Mouse (Mus musculus) heart, adult 2 months (tissue): ENCODE measurements around the gene Entpd4b. TPM values are rescaled to one million over a fixed set of nuclear protein-coding genes. Genes with fewer than 3 reads are reported as not detected.
"Not testable (repeated sequence)": the region's sequence is repeated elsewhere in the genome, so short reads cannot be mapped to it uniquely, and the experiment has no call there.

Experiments
- DNase-seq, 2 experiments: peaks; one replicate each; pipeline ENCODE4 v3.0.0; 2021
- H3K27ac ChIP-seq: fragments of 200-600 bp; 2 replicates; pipeline ENCODE4 v1.8.1; 2022
- H3K27me3 ChIP-seq: fragments of 200-500 bp; 2 replicates; pipeline ENCODE4 v1.6.1; 2012; ENCODE audit warnings: mild to moderate bottlenecking, low read length, inconsistent platforms, mixed read lengths; ENCODE audit not compliant: control insufficient read depth, insufficient read depth
- H3K36me3 ChIP-seq: fragments of 200-500 bp; 2 replicates; pipeline ENCODE4 v1.6.1; 2012; ENCODE audit warnings: low read length, inconsistent platforms; ENCODE audit not compliant: control insufficient read depth, insufficient read depth
- H3K4me1 ChIP-seq: fragments of 200-500 bp; 2 replicates; pipeline ENCODE4 v1.6.1; 2011; ENCODE audit warnings: low read length; ENCODE audit not compliant: control insufficient read depth, insufficient read depth
- H3K4me3 ChIP-seq: fragments of 200-600 bp; 2 replicates; pipeline ENCODE4 v1.8.1; 2022
- H3K79me2 ChIP-seq: fragments of 200-500 bp; replicated peaks from 2 replicates; pipeline ENCODE4 v1.6.1; 2012; ENCODE audit warnings: mild to moderate bottlenecking, inconsistent platforms, low read length, moderate library complexity, mixed read lengths; ENCODE audit not compliant: control insufficient read depth, insufficient read depth
- H3K9ac ChIP-seq: fragments of 200-500 bp; 2 replicates; pipeline ENCODE4 v1.6.1; 2012; ENCODE audit warnings: low read depth, mild to moderate bottlenecking, control low read depth, inconsistent platforms, low read length, mixed read lengths
- WGBS: fragments of 180-500 bp; shearing (Covaris S2); methylation state at CpG from one replicate; pipeline ENCODE4 v1.1.7; 2018; 5-methylcytosine and 5-hydroxymethylcytosine counted together
- intact Hi-C: fragments of 180-260 bp; cut with DNase I; formaldehyde crosslinking; loops from one replicate; pipeline ENCODE4 v1.15.1; 2025
- long read RNA-seq: library from polyadenylated mRNA; stranded (forward); transcript quantifications from one replicate; pipeline ENCODE4 v2.0.0, GENCODE M21; 2021
- polyA plus RNA-seq: library from polyadenylated mRNA; depleted of rRNA; stranded (reverse); fragments of >200 nt; gene quantifications from 2 replicates; pipeline ENCODE4 v1.2.3, GENCODE M21; 2012; rRNA removed
- total RNA-seq, 2 experiments: library from RNA; stranded (reverse); gene quantifications; 2 replicates each; pipeline ENCODE4 v1.2.3; 2021

Entpd4b gene
- total RNA-seq: 10 to 100 TPM; 33.8 to 38.2 TPM
- 38.5 and 60.1 TPM in 2 replicates for polyA plus RNA-seq
- long read RNA-seq, transcript Entpd4b-204 (13 exons, 3,589 nt): major isoform, 111 of 155 reads
- long read RNA-seq, partial matches to known transcripts: 8 of 155 reads
- long read RNA-seq, other reads (novel, unspliced or antisense): 36 of 155 reads

GRCm38 (mm10) chr14:69555110-69555831, at the start of gene Entpd4b:
TSS of gene Entpd4b (plus strand) at chr14:69555424.
- H3K79me2 ChIP-seq, H3K9ac ChIP-seq, DNase-seq, intact Hi-C loops, H3K36me3 ChIP-seq, H3K27ac ChIP-seq, H3K27me3 ChIP-seq, H3K4me3 ChIP-seq, H3K4me1 ChIP-seq: not testable (repeated sequence)
- WGBS: no CpG with 5 or more reads among the region's 68 CpGs

GRCm38 (mm10) chr14:69507000-69507399, 48.2 kb upstream of the Entpd4b start:
- H3K4me1 ChIP-seq, H3K9ac ChIP-seq, H3K4me3 ChIP-seq, DNase-seq, H3K36me3 ChIP-seq, H3K79me2 ChIP-seq, H3K27ac ChIP-seq, H3K27me3 ChIP-seq, intact Hi-C loops: not testable (repeated sequence)
- no CpG with 5 or more reads among the region's 1 CpGs for WGBS

GRCm38 (mm10) chr14:69512449-69512848, 42.8 kb upstream of the Entpd4b start, which contains the start of gene Gm27179:
TSS of gene Gm27179 (minus strand) at chr14:69512549.
- H3K79me2 ChIP-seq, H3K9ac ChIP-seq, H3K4me1 ChIP-seq, DNase-seq, H3K27ac ChIP-seq, H3K27me3 ChIP-seq, intact Hi-C loops, H3K4me3 ChIP-seq, H3K36me3 ChIP-seq: not testable (repeated sequence)
- no CpG with 5 or more reads among the region's 2 CpGs for WGBS

- H3K4me3 ChIP-seq, H3K36me3 ChIP-seq, H3K79me2 ChIP-seq, H3K4me1 ChIP-seq, intact Hi-C loops, H3K27ac ChIP-seq, H3K27me3 ChIP-seq, DNase-seq, H3K9ac ChIP-seq: not testable (repeated sequence)
- WGBS: no CpG with 5 or more reads among the region's 2 CpGs
Measured at GRCm38 (mm10) chr14:69520810-69521209, 34.4 kb upstream of the Entpd4b start.

GRCm38 (mm10) chr14:69523001-69523400, 32.2 kb upstream of the Entpd4b start:
- H3K9ac ChIP-seq, H3K27ac ChIP-seq, DNase-seq, H3K79me2 ChIP-seq, H3K4me3 ChIP-seq, H3K4me1 ChIP-seq, H3K27me3 ChIP-seq, H3K36me3 ChIP-seq, intact Hi-C loops: not testable (repeated sequence)
- no CpG with 5 or more reads among the region's 1 CpGs for WGBS

- intact Hi-C loops: not testable (repeated sequence)
Measured at GRCm38 (mm10) chr14:69526202-69526601, 29.0 kb upstream of the Entpd4b start.

GRCm38 (mm10) chr14:69536539-69536938, 18.7 kb upstream of the Entpd4b start:
- H3K79me2 ChIP-seq, H3K36me3 ChIP-seq, DNase-seq, H3K27me3 ChIP-seq, H3K27ac ChIP-seq, H3K9ac ChIP-seq, intact Hi-C loops, H3K4me1 ChIP-seq, H3K4me3 ChIP-seq: not testable (repeated sequence)
- WGBS: no CpG with 5 or more reads among the region's 7 CpGs

More at GRCm38 (mm10) chr14:69526202-69526601, 29.0 kb upstream of the Entpd4b start:
- not testable (repeated sequence) for H3K27me3 ChIP-seq, H3K27ac ChIP-seq, H3K4me1 ChIP-seq, H3K79me2 ChIP-seq, H3K36me3 ChIP-seq, DNase-seq, H3K9ac ChIP-seq, H3K4me3 ChIP-seq
- no CpG with 5 or more reads among the region's 1 CpGs for WGBS

GRCm38 (mm10) chr14:69540113-69540512, 15.1 kb upstream of the Entpd4b start:
- H3K9ac ChIP-seq, H3K27ac ChIP-seq, H3K79me2 ChIP-seq, H3K36me3 ChIP-seq, DNase-seq, H3K4me3 ChIP-seq, intact Hi-C loops, H3K27me3 ChIP-seq, H3K4me1 ChIP-seq: not testable (repeated sequence)
- no CpG with 5 or more reads among the region's 5 CpGs for WGBS

- H3K9ac ChIP-seq, H3K4me3 ChIP-seq, intact Hi-C loops, H3K27me3 ChIP-seq, H3K79me2 ChIP-seq, DNase-seq, H3K36me3 ChIP-seq, H3K4me1 ChIP-seq, H3K27ac ChIP-seq: not testable (repeated sequence)
- no CpG with 5 or more reads among the region's 7 CpGs for WGBS
Measured at GRCm38 (mm10) chr14:69542695-69543094, 12.5 kb upstream of the Entpd4b start.

GRCm38 (mm10) chr14:69544033-69544432, 11.2 kb upstream of the Entpd4b start:
- H3K4me1 ChIP-seq, H3K9ac ChIP-seq, DNase-seq, H3K4me3 ChIP-seq, H3K27me3 ChIP-seq, intact Hi-C loops, H3K79me2 ChIP-seq, H3K36me3 ChIP-seq, H3K27ac ChIP-seq: not testable (repeated sequence)
- no CpG with 5 or more reads among the region's 7 CpGs for WGBS
